Mouse (Mus musculus) forebrain, postnatal 0 days (tissue): Measurements from ENCODE around the gene Phf1. TPM values are rescaled to one million over a fixed set of nuclear protein-coding genes. Genes with fewer than 3 reads are reported as not detected.
A peak's percentile ranks its signal among the peaks of the same experiment; 100 is the strongest.

Source experiments
- ATAC-seq: fragments of 200-750 bp; cut with Nextera tagmentation; 2 replicates; pipeline ENCODE4 v1.8.0; 2017; ENCODE audit warnings: mild to moderate bottlenecking, moderate library complexity
- DNase-seq: peaks from one replicate; pipeline ENCODE4 v3.0.0-alpha.2; 2015
- H3K27ac ChIP-seq: fragments of 300-500 bp; sonication (generic); 2 replicates; pipeline ENCODE4 v1.5.1; 2014; ENCODE audit warnings: low read depth, mild to moderate bottlenecking, antibody characterized with exemption, low read length, moderate library complexity, mixed read lengths
- H3K27me3 ChIP-seq: fragments of 300-500 bp; sonication (generic); 2 replicates; pipeline ENCODE4 v1.6.1; 2014; ENCODE audit warnings: mild to moderate bottlenecking, low read length, mixed read lengths; ENCODE audit not compliant: insufficient read depth
- H3K36me3 ChIP-seq: fragments of 300-500 bp; sonication (generic); 2 replicates; pipeline ENCODE4 v1.6.1; 2014; ENCODE audit warnings: mild to moderate bottlenecking, moderate library complexity; ENCODE audit not compliant: insufficient read depth
- H3K4me1 ChIP-seq: fragments of 300-500 bp; sonication (generic); 2 replicates; pipeline ENCODE4 v1.6.1; 2014; ENCODE audit warnings: antibody characterized with exemption; ENCODE audit not compliant: insufficient read depth
- H3K4me2 ChIP-seq: fragments of 300-500 bp; sonication (generic); 2 replicates; pipeline ENCODE4 v1.6.1; 2014; ENCODE audit warnings: low read depth, mild to moderate bottlenecking, moderate library complexity
- H3K4me3 ChIP-seq: fragments of 300-500 bp; sonication (generic); 2 replicates; pipeline ENCODE4 v1.5.1; 2014; ENCODE audit warnings: low read depth, low read length, mixed read lengths
- H3K9ac ChIP-seq: fragments of 300-500 bp; sonication (generic); 2 replicates; pipeline ENCODE4 v1.6.1; 2014; ENCODE audit warnings: mild to moderate bottlenecking
- H3K9me3 ChIP-seq: fragments of 300-500 bp; sonication (generic); 2 replicates; pipeline ENCODE4 v1.6.1; 2016; ENCODE audit warnings: low read length
- CTCF ChIP-seq: sonication (generic); IDR thresholded peaks from 2 replicates; pipeline ENCODE4 v1.5.1; 2016; ENCODE audit warnings: antibody characterized with exemption, control low read depth, low read depth
- WGBS: fragments of 180-500 bp; shearing (Covaris S2); extraction: QIAGEN DNeasy Blood & Tissue Kit; methylation state at CpG from one replicate; pipeline ENCODE4 v1.1.7; 2014; 5-methylcytosine and 5-hydroxymethylcytosine counted together
- polyA plus RNA-seq: library from polyadenylated mRNA; unstranded; fragments of >200 nt; fragmentation: Nextera tagmentation; extraction: Ambion mirVana; gene quantifications from 2 replicates; pipeline ENCODE4 v1.2.1, GENCODE M21; 2015
- total RNA-seq: library from RNA; depleted of rRNA; stranded (reverse); fragments of >200 nt; gene quantifications from 2 replicates; pipeline ENCODE4 v1.2.3, GENCODE M21; 2014

Gene Phf1
- total and polyA plus RNA-seq, 2 experiments from 2014 or later = 24.1 to 35.4 TPM

- 0% methylated on average over 10 of the region's 11 CpGs for WGBS
- ATAC-seq = peak; percentile 74
- no peaks in the 10 kb centered on the region for H3K9me3 ChIP-seq
Measured at GRCm38 (mm10) chr17:26951406-26951805, 18.6 kb downstream of the Phf1 start.

DNA sequence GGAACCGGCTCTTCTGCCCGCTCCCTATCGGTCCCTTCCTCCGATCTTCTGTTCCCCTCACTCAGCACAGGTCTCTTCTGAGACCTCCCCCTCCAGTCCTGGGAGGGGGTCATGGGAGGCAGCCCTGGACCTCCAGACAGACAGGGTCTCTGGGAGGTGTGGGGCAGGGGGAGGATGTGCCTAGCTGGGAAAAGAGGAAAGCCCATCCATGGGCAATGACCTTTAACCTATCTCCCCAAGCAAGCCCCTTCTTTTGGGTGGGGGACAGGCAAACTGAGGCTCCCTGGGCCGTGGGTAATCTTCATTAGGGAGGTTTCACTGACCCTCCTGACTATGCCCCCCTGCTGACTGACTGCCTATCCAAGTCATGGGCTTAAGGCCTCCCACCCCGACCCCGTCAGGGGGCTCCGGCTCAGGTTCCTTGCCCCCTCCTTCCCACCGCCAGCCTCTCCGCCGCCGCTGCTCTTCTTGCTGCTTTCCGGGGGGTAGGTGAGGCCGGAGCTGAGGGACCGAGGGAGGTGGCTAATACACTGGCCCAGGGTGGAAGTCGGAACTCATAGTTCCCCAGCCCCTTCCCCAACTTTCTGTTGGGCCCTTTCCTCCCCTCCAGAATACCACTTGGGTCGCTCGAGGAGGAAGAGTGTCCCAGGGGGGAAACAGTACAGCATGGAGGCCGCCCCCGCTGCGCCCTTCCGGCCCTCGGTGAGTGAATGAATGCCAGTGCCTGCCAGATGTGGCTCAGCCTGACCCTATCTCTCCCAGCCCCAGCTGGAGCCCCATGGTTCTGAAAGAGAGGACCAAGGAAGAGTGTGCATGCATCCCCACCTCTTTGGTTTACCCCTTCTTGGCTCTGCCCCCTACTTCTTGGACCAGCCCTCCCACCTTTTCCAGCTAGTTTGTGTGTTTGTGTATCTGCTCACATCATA, 19.4 kb downstream of the Phf1 start:
- peaks cover 37% of the 10 kb centered on the region for H3K36me3 ChIP-seq
- 8% methylated on average over 20 of the region's 23 CpGs for WGBS
- TF ChIP-seq CTCF = no peak

More at GRCm38 (mm10) chr17:26951406-26951805, 18.6 kb downstream of the Phf1 start:
- Histone ChIP-seq H3K27me3 (no peaks in the 10 kb centered on the region), H3K27ac (peak overlapping the region; percentile 66), H3K4me2 (peak overlapping the region; percentile 74), H3K4me1 (peaks cover 43% of the 10 kb centered on the region), H3K4me3 (peak overlapping the region; percentile 41), H3K9ac (peak overlapping the region; percentile 55), H3K36me3 (peaks cover 29% of the 10 kb centered on the region)
- DNase-seq = peak; percentile 90
- no peak for TF ChIP-seq CTCF

DNA sequence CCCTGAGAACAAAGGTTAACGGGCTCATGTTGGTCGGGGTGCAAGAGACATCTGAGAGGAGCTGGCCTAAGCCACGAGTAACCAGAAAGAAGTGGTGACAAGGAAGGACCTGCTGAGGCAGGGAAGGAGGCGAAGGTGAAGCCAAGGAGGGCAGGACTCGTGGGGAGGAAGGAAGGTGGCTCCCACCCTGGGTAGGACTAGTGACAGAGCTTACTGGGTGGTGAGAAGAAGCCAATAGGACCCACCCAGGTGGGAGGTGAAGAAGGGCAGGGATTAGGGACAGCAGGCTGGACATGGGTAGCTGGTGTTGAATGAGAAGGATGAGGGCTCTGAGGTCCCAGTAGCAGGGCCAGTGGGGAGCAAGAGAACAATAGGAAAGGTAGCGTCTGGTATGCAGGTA, 20.3 kb downstream of the Phf1 start:
- Histone ChIP-seq H3K27me3 (no peaks in the 10 kb centered on the region), H3K9me3 (no peaks in the 10 kb centered on the region), H3K27ac (no peak overlapping the region), H3K4me1 (peaks cover 29% of the 10 kb centered on the region), H3K36me3 (peaks cover 47% of the 10 kb centered on the region), H3K9ac (no peak overlapping the region), H3K4me2 (peak overlapping the region; percentile 74; the same call in 1 of the 2 replicates), H3K4me3 (no peak overlapping the region)
- ATAC-seq (no peak), DNase-seq (no peak)
- WGBS = 31% methylated on average over 6 of the region's 6 CpGs
- TF ChIP-seq CTCF = no peak

More for the DNA sequence above, 19.4 kb downstream of the Phf1 start:
- peaks cover 35% of the 10 kb centered on the region for H3K4me1 ChIP-seq
- no peak for DNase-seq
- peak overlapping the region; percentile 55 for H3K9ac ChIP-seq
- peak overlapping the region; percentile 66; the same call in 1 of the 2 replicates for H3K27ac ChIP-seq
- H3K9me3 ChIP-seq = no peaks in the 10 kb centered on the region
- ATAC-seq = no peak
- no peaks in the 10 kb centered on the region for H3K27me3 ChIP-seq
- peak overlapping the region; percentile 41 for H3K4me3 ChIP-seq
- peak overlapping the region; percentile 74 for H3K4me2 ChIP-seq

DNA sequence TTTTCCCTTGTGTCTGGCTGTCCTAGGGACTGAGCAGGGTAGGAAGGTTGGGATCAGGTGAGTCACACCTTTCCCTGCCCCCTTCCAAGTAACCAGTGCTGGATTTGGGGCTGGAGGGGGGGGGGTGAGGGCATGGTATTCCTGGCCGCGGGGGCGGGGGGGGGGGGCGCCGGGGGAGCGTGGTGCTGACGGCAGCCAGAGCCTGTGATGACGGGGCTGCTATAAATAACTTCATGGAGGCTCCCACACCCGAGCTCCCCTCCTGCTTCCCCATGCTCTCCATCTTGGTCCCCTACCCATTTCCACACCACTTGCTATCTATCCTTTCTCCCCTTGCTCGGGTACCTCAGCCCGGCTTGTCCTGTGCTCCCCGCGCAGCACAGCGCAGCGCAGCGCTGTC, 20.9 kb downstream of the Phf1 start:
- Histone ChIP-seq H3K36me3 (peaks cover 52% of the 10 kb centered on the region), H3K4me2 (0 out of 2 replicates have a peak overlapping the region, but pooled peaks have one; percentile 74), H3K9me3 (no peaks in the 10 kb centered on the region), H3K9ac (no peak overlapping the region), H3K27ac (no peak overlapping the region), H3K4me3 (no peak overlapping the region), H3K27me3 (no peaks in the 10 kb centered on the region), H3K4me1 (peaks cover 29% of the 10 kb centered on the region)
- DNase-seq (no peak), ATAC-seq (no peak)
- TF ChIP-seq CTCF = no peak
- WGBS = 32% methylated on average over 11 of the region's 16 CpGs

- Histone ChIP-seq H3K4me2 (no peak overlapping the region), H3K4me3 (no peak overlapping the region), H3K4me1 (peaks cover 15% of the 10 kb centered on the region), H3K9me3 (no peaks in the 10 kb centered on the region), H3K36me3 (peaks cover 78% of the 10 kb centered on the region), H3K27me3 (no peaks in the 10 kb centered on the region), H3K27ac (no peak overlapping the region), H3K9ac (no peak overlapping the region)
- ATAC-seq (no peak), DNase-seq (no peak)
- WGBS = 88% methylated on average over 5 of the region's 5 CpGs
- no peak for TF ChIP-seq CTCF
Measured at GRCm38 (mm10) chr17:26956309-26956708, 23.5 kb downstream of the Phf1 start.

DNA sequence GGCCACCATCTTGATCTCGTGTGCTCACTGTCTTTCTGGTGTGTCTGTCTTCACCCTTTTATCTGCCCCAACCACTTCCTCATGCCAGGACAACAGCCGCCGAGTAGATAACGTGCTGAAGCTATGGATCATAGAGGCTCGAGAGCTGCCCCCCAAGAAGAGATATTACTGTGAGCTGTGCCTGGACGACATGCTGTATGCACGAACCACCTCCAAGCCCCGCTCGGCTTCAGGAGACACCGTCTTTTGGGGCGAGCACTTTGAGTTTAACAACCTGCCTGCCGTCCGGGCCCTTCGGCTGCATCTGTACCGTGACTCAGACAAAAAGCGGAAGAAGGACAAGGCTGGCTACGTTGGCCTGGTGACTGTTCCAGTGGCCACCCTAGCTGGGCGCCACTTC, 24.0 kb downstream of the Phf1 start:
- no peaks in the 10 kb centered on the region for H3K27me3 ChIP-seq
- peaks cover 14% of the 10 kb centered on the region for H3K4me1 ChIP-seq
- ATAC-seq (no peak), DNase-seq (no peak)
- no peak for TF ChIP-seq CTCF
- no peak overlapping the region for H3K9ac ChIP-seq
- no peak overlapping the region for H3K4me2 ChIP-seq
- no peak overlapping the region for H3K27ac ChIP-seq
- H3K9me3 ChIP-seq = no peaks in the 10 kb centered on the region
- H3K36me3 ChIP-seq = peaks cover 84% of the 10 kb centered on the region
- H3K4me3 ChIP-seq = no peak overlapping the region
- 94% methylated on average over 18 of the region's 18 CpGs for WGBS

DNA sequence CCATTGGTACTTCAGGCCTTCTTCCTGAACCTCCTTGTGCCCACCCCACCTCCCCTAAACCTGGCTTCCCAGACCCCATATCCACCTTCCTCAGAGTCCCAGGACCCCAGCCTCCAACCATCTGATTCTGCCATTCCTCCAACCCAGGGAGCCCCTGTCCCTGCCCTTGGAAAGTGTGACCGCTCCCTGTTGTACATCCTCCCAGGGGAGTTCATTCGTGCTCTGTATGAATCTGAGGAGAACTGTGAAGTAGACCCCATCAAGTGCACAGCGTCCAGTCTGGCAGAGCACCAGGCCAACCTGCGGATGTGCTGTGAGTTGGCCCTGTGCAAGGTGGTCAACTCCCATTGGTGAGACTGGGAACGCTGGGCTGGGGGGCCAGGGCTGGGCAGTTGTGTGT, 25.0 kb downstream of the Phf1 start:
- Histone ChIP-seq H3K4me2 (no peak overlapping the region), H3K27me3 (no peaks in the 10 kb centered on the region), H3K4me1 (peaks cover 5% of the 10 kb centered on the region; the same call in 1 of the 2 replicates), H3K4me3 (no peak overlapping the region), H3K36me3 (peaks cover 92% of the 10 kb centered on the region), H3K27ac (no peak overlapping the region), H3K9me3 (no peaks in the 10 kb centered on the region), H3K9ac (no peak overlapping the region)
- 92% methylated on average over 5 of the region's 5 CpGs for WGBS
- TF ChIP-seq CTCF = no peak
- DNase-seq (no peak), ATAC-seq (no peak)
